Mouse (Mus musculus) cerebellum, adult 11-12 months (tissue): Measurements from ENCODE around the gene Cox10.
A peak's percentile ranks its signal among the peaks of the same experiment; 100 is the strongest.
"Not testable (repeated sequence)": the region's sequence is repeated elsewhere in the genome, so short reads cannot be mapped to it uniquely, and the experiment has no call there.

ENCODE experiments used
- DNase-seq: peaks from one replicate; pipeline ENCODE4 v3.0.0; 2022

Cox10 gene

GRCm38 (mm10) chr11:64078956-64079726 lies at the start of gene Cox10:
Gene Cox10, minus strand, starts transcription at chr11:64079468.
- peak; percentile 79 for DNase-seq

- DNase-seq: no peak
Measured at GRCm38 (mm10) chr11:64128016-64128415, 48.7 kb upstream of the Cox10 start.

- DNase-seq: no peak
Measured at GRCm38 (mm10) chr11:64125471-64125870, 46.2 kb upstream of the Cox10 start.

- not testable (repeated sequence) for DNase-seq
Measured at GRCm38 (mm10) chr11:64123174-64123573, 43.9 kb upstream of the Cox10 start.

GRCm38 (mm10) chr11:64116711-64117110 lies 37.4 kb upstream of the Cox10 start:
- DNase-seq: no peak

- DNase-seq: no peak
Measured at GRCm38 (mm10) chr11:64115822-64116221, 36.6 kb upstream of the Cox10 start.

- no peak for DNase-seq
Measured at GRCm38 (mm10) chr11:64115101-64115500, 35.8 kb upstream of the Cox10 start.

GRCm38 (mm10) chr11:64100060-64100459 lies 20.8 kb upstream of the Cox10 start:
- DNase-seq: no peak

- DNase-seq: no peak
Measured at GRCm38 (mm10) chr11:64093058-64093457, 13.8 kb upstream of the Cox10 start.

- no peak for DNase-seq
Measured at GRCm38 (mm10) chr11:64091150-64091549, 11.9 kb upstream of the Cox10 start.

- DNase-seq: no peak
Measured at GRCm38 (mm10) chr11:64089682-64090081, 10.4 kb upstream of the Cox10 start.

GRCm38 (mm10) chr11:64085888-64086287 lies 6.6 kb upstream of the Cox10 start:
- DNase-seq: no peak

GRCm38 (mm10) chr11:64079727-64080081 lies 436 bp upstream of the Cox10 start:
- no peak for DNase-seq

- no peak for DNase-seq
Measured at GRCm38 (mm10) chr11:64076212-64076611, 3.1 kb downstream of the Cox10 start.

GRCm38 (mm10) chr11:64073379-64073778 lies 5.9 kb downstream of the Cox10 start:
- DNase-seq: no peak

GRCm38 (mm10) chr11:64071536-64071935 lies 7.7 kb downstream of the Cox10 start:
- DNase-seq: no peak

- no peak for DNase-seq
Measured at GRCm38 (mm10) chr11:64066001-64066400, 13.3 kb downstream of the Cox10 start.

GRCm38 (mm10) chr11:64063130-64063529 lies 16.1 kb downstream of the Cox10 start:
- no peak for DNase-seq

- no peak for DNase-seq
Measured at GRCm38 (mm10) chr11:64062226-64062625, 17.0 kb downstream of the Cox10 start.

- no peak for DNase-seq
Measured at GRCm38 (mm10) chr11:64059305-64059704, 20.0 kb downstream of the Cox10 start.

- DNase-seq: no peak
Measured at GRCm38 (mm10) chr11:64058474-64058873, 20.8 kb downstream of the Cox10 start.

- DNase-seq: no peak
Measured at GRCm38 (mm10) chr11:64053371-64053770, 25.9 kb downstream of the Cox10 start.

GRCm38 (mm10) chr11:64051195-64051968 lies 27.9 kb downstream of the Cox10 start:
- DNase-seq: no peak

- no peak for DNase-seq
Measured at GRCm38 (mm10) chr11:64047432-64047831, 31.8 kb downstream of the Cox10 start.
